Mouse (Mus musculus) heart, embryonic 15.5 days (tissue): ENCODE results near the gene Mrpl46. TPM values are rescaled to one million over a fixed set of nuclear protein-coding genes. Genes with fewer than 3 reads are reported as not detected.

Experiments used
- ATAC-seq: fragments of 200-750 bp; cut with Nextera tagmentation; replicated peaks from 2 replicates; pipeline ENCODE4 v1.8.0; 2017; ENCODE audit warnings: low read depth, moderate TSS enrichment; ENCODE audit not compliant: insufficient number of reproducible peaks, insufficient read depth, low FRiP score
- H3K27ac ChIP-seq: fragments of 300-500 bp; sonication (generic); 2 replicates; pipeline ENCODE4 v1.5.1; 2015; ENCODE audit warnings: mild to moderate bottlenecking, inconsistent platforms
- H3K27me3 ChIP-seq: fragments of 300-500 bp; sonication (generic); 2 replicates; pipeline ENCODE4 v1.6.1; 2015; ENCODE audit warnings: inconsistent platforms
- H3K36me3 ChIP-seq: fragments of 300-500 bp; sonication (generic); 2 replicates; pipeline ENCODE4 v1.6.1; 2015; ENCODE audit warnings: mild to moderate bottlenecking, inconsistent platforms
- H3K4me1 ChIP-seq: fragments of 300-500 bp; sonication (generic); replicated peaks from 2 replicates; pipeline ENCODE4 v1.6.1; 2015; ENCODE audit warnings: inconsistent platforms
- H3K4me2 ChIP-seq: fragments of 300-500 bp; sonication (generic); 2 replicates; pipeline ENCODE4 v1.6.1; 2015; ENCODE audit warnings: inconsistent platforms, mild to moderate bottlenecking, moderate library complexity
- H3K4me3 ChIP-seq: fragments of 300-500 bp; sonication (generic); 2 replicates; pipeline ENCODE4 v1.5.1; 2015; ENCODE audit warnings: mild to moderate bottlenecking, inconsistent platforms
- H3K9ac ChIP-seq: fragments of 300-500 bp; sonication (generic); 2 replicates; pipeline ENCODE4 v1.6.1; 2015; ENCODE audit warnings: mild to moderate bottlenecking, inconsistent platforms
- H3K9me3 ChIP-seq: fragments of 300-500 bp; sonication (generic); replicated peaks from 2 replicates; pipeline ENCODE4 v1.6.1; 2016; ENCODE audit warnings: inconsistent platforms
- WGBS: fragments of 180-500 bp; shearing (Covaris S2); methylation state at CpG from one replicate; pipeline ENCODE4 v1.1.7; 2015; ENCODE audit warnings: mixed read lengths; 5-methylcytosine and 5-hydroxymethylcytosine counted together
- polyA plus RNA-seq: library from polyadenylated mRNA; unstranded; fragments of >200 nt; fragmentation: Nextera tagmentation; extraction: Ambion mirVana; gene quantifications from 2 replicates; pipeline ENCODE4 v1.2.1, GENCODE M21; 2015

Mrpl46 gene
- polyA plus RNA-seq, 1 experiment from 2014 or later, result 56.4 TPM

DNA sequence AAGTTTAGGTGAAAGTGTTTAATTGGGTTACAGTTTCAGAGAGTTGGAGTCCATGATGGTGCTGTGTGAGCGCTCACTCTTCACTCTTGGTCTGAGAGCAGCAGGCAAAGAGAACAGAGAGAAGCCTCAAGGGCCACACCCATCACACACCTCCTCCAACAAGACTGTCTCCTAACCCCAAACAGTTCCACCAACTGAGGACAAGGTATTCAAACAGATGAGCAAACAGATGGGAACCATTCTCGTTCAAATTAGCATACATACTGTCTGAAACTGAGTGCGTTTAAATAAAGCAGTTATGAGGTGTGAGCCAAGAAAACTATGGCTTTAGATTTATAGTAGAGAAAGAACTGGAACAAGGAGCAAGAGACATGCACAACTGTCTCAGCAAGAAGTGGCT, 13.3 kb upstream of the Mrpl46 start:
- WGBS, result 83% methylated on average over 3 of the region's 3 CpGs
- peaks cover 12% of the 10 kb centered on the region for H3K36me3 ChIP-seq
- H3K4me3 ChIP-seq, result no peak overlapping the region
- no peaks in the 10 kb centered on the region for H3K9me3 ChIP-seq
- H3K27ac ChIP-seq, result no peak overlapping the region
- H3K9ac ChIP-seq, result no peak overlapping the region
- no peak for ATAC-seq
- H3K4me1 ChIP-seq, result peaks cover 21% of the 10 kb centered on the region
- no peak overlapping the region for H3K4me2 ChIP-seq
- H3K27me3 ChIP-seq, result peaks cover 26% of the 10 kb centered on the region

GRCm38 (mm10) chr7:78794571-78795092, 11.3 kb upstream of the Mrpl46 start:
- peak overlapping the region; percentile 54 for H3K27ac ChIP-seq
- 33% methylated on average over 6 of the region's 6 CpGs for WGBS

GRCm38 (mm10) chr7:78793895-78794570, 10.7 kb upstream of the Mrpl46 start:
- peaks cover 21% of the 10 kb centered on the region for H3K4me1 ChIP-seq
- peaks cover 19% of the 10 kb centered on the region for H3K27me3 ChIP-seq
- 73% methylated on average over 13 of the region's 13 CpGs for WGBS
- H3K9me3 ChIP-seq, result no peaks in the 10 kb centered on the region
- peak overlapping the region; percentile 54 for H3K27ac ChIP-seq
- no peak; the same call in 1 of the 2 replicates for ATAC-seq
- H3K4me2 ChIP-seq, result no peak overlapping the region
- H3K4me3 ChIP-seq, result no peak overlapping the region
- peaks cover 25% of the 10 kb centered on the region for H3K36me3 ChIP-seq
- H3K9ac ChIP-seq, result no peak overlapping the region

More at GRCm38 (mm10) chr7:78794571-78795092, 11.3 kb upstream of the Mrpl46 start:
- no peak overlapping the region for H3K4me2 ChIP-seq
- peaks cover 21% of the 10 kb centered on the region for H3K4me1 ChIP-seq
- peaks cover 19% of the 10 kb centered on the region for H3K36me3 ChIP-seq
- H3K9me3 ChIP-seq, result no peaks in the 10 kb centered on the region
- no peak overlapping the region for H3K9ac ChIP-seq
- ATAC-seq, result peak; percentile 51
- peaks cover 20% of the 10 kb centered on the region for H3K27me3 ChIP-seq
- H3K4me3 ChIP-seq, result no peak overlapping the region

DNA sequence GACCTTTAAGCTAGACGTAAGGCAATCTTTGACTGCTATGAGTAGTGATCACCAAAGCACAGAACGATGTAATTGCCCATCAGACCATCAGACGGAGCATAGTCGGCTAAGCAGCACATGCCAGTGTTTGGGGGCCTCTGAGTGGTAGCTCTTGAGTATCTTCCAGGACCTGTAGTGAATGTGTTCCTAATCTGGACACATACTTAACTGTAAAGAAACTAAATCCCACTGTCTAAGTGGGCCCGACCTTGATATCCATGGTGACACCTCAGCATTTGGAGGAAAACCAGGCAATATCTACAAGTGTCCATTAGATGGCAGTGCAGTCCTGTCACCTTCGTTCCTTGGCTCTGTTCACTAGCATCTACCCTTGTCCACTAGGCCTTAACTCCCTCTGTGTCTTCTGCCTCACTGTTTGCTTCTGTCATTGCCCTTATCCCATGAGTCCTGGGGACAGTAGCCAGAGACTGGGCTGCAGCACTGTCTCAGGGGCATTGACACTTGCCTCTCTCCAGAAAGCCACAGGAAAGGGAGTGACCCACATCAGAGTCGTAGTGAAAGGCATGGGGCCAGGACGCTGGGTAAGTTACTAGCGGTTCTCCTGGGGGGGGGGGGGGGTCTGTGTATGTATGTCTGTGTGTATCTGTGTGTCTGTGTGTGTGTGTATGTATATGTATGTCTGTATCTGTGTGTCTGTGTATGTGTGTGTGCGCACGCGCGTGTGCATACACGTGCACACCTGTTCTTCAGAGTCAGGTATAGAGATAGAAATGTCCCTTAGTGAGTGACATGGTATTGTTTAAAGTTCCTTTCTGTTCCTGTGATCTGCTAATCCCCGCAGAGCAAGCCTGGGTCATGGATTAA, 8.3 kb upstream of the Mrpl46 start:
- Histone ChIP-seq H3K4me1 (peaks cover 21% of the 10 kb centered on the region), H3K4me2 (no peak overlapping the region), H3K27me3 (peaks cover 3% of the 10 kb centered on the region), H3K9ac (no peak overlapping the region), H3K9me3 (no peaks in the 10 kb centered on the region), H3K27ac (no peak overlapping the region), H3K36me3 (peaks cover 33% of the 10 kb centered on the region), H3K4me3 (no peak overlapping the region)
- 78% methylated on average over 15 of the region's 15 CpGs for WGBS
- no peak for ATAC-seq

DNA sequence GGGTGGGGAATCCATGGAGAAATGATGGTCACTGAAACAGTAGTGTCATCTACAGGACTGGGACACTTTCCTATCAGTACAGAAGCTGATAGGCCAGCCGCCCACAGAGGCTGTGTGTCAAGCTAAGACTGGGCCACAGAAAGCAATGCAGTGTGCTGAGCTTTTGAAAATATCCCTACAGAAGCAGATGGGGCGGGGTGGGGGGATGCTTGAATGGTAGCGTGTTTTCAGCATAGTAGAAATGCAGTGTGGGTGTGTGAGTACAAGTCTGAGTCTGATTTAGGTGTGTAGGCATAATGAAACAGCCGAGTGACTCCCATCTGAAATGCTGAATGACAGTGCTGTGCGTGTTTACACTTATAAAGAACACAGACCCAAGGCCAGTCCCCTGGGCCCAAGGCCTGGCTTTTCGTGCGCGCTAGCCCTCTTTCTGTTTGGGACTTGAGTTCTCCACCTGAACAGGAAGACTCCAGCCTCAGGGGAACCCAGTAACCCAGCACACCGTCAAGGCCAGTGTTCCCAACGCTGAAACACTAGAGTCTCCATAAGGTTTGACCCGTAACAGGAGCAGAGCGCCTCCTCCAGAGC, 4.6 kb upstream of the Mrpl46 start:
- Histone ChIP-seq H3K27ac (no peak overlapping the region), H3K4me2 (no peak overlapping the region), H3K4me1 (peaks cover 8% of the 10 kb centered on the region), H3K36me3 (peaks cover 30% of the 10 kb centered on the region), H3K9ac (no peak overlapping the region), H3K4me3 (no peak overlapping the region), H3K9me3 (no peaks in the 10 kb centered on the region), H3K27me3 (peaks cover 3% of the 10 kb centered on the region)
- no peak for ATAC-seq
- WGBS, result 86% methylated on average over 12 of the region's 12 CpGs

DNA sequence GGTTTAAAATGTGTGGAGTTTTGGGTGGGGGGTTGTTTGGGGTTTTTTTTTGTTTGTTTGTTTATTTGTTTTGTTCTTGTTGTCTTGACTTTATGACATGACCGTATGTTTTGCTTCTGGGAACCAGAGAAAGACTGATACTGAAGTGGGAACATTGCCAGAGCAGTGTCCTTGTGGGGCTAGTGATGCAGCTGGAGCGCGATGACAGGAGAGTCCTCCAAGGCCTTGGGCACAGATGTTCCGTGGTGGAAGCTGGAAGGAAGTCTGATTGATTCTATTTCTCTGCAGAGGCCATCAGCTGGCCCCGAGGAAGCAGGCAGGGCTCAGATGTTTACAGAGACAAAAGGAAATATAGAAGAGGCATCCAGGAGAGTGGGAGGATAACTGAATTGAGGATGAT, 2.6 kb upstream of the Mrpl46 start:
- Histone ChIP-seq H3K9me3 (no peaks in the 10 kb centered on the region), H3K4me3 (no peak overlapping the region), H3K4me2 (no peak overlapping the region), H3K36me3 (peaks cover 19% of the 10 kb centered on the region), H3K27ac (no peak overlapping the region), H3K9ac (no peak overlapping the region), H3K27me3 (no peaks in the 10 kb centered on the region), H3K4me1 (peaks cover 18% of the 10 kb centered on the region)
- 67% methylated on average over 5 of the region's 5 CpGs for WGBS
- no peak for ATAC-seq

DNA sequence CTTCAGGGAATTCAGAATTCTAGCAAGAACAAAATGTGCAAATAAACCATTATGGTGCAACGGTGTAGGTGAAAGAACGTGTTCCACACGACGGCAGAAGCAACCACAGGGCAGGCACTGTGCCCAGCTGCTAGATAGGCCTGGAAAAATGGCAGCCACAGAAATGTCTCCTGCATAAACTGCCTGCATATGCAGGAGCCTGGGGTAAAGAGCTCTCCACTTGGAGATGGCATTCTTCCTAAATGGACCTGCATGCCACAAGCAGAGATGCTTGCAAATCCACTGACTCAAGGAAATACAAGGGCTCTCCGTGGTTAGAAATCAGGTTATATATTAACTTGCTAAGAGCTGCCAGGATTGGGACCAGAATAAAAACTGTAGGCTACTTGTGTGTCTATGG, 4.6 kb downstream of the Mrpl46 start:
- no peak overlapping the region for H3K27ac ChIP-seq
- H3K9me3 ChIP-seq, result no peaks in the 10 kb centered on the region
- no peak overlapping the region for H3K4me3 ChIP-seq
- ATAC-seq, result no peak
- H3K4me1 ChIP-seq, result peaks cover 13% of the 10 kb centered on the region
- no peak overlapping the region for H3K9ac ChIP-seq
- 91% methylated on average over 5 of the region's 5 CpGs for WGBS
- no peak overlapping the region for H3K4me2 ChIP-seq
- H3K36me3 ChIP-seq, result peaks cover 50% of the 10 kb centered on the region
- no peaks in the 10 kb centered on the region for H3K27me3 ChIP-seq

DNA sequence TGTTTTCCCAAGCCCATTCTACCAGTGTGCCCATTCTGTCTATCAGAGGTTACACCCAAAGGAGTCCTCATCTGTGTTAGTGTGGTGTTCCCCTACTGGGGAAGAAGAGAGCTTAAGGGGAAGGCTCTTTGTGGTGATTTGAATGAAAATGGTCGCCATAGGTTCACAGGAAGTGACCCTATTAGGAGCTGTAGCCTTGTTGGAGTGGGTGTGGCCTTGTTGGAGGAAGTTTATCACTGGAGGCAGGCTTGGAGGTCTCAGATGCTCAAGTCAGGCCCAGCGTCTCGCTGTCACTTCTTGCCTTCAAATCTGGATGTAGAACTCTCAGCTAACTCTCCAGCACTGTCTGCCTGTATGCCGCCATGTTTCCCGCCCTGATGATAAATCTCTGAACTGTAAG, 12.4 kb downstream of the Mrpl46 start:
- H3K4me1 ChIP-seq, result 0 out of 2 replicates have a peak, but pooled peaks cover 2% of the 10 kb centered on the region
- peaks cover 22% of the 10 kb centered on the region for H3K36me3 ChIP-seq
- no peaks in the 10 kb centered on the region for H3K27me3 ChIP-seq
- no peak for ATAC-seq
- no peak overlapping the region for H3K4me3 ChIP-seq
- H3K4me2 ChIP-seq, result no peak overlapping the region
- H3K9me3 ChIP-seq, result no peaks in the 10 kb centered on the region
- H3K9ac ChIP-seq, result no peak overlapping the region
- 82% methylated on average over 5 of the region's 5 CpGs for WGBS
- H3K27ac ChIP-seq, result no peak overlapping the region

GRCm38 (mm10) chr7:78769075-78769652, 14.2 kb downstream of the Mrpl46 start:
- Histone ChIP-seq H3K4me1 (0 out of 2 replicates have a peak, but pooled peaks cover 2% of the 10 kb centered on the region), H3K9ac (no peak overlapping the region), H3K27me3 (no peaks in the 10 kb centered on the region), H3K4me3 (no peak overlapping the region), H3K9me3 (no peaks in the 10 kb centered on the region), H3K4me2 (no peak overlapping the region), H3K27ac (no peak overlapping the region), H3K36me3 (peaks cover 10% of the 10 kb centered on the region)
- ATAC-seq, result no peak
- WGBS, result 39% methylated on average over 7 of the region's 7 CpGs

DNA sequence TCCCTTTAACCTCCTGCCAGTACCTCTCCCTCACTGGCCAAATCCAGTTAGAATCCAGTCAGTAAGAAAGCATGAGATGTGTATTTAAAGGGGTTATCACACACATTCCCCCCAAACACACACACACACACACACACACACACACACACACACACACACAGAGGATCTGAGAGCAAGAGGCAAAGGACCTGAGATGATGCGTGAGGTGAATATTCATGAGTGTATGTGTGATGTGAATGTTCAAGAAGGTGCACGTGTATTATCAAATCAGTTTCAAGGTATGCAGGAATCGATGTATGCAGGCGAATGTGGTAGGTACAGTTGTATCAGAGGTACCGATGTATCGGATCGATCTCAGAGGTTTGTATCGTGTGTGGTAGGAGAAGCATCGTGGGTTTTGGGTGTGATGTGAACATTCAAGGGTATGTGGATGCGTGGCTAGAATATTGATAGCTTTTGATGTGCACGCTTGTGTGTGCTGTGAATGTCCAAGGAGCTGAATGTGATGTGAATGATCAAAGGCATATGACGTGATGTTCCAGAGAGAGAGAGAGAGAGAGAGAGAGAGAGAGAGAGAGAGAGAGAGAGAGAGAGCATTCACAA, 15.3 kb downstream of the Mrpl46 start:
- ATAC-seq, result no peak
- 0 out of 2 replicates have a peak, but pooled peaks cover under 1% of the 10 kb centered on the region for H3K36me3 ChIP-seq
- H3K4me2 ChIP-seq, result no peak overlapping the region
- no peaks in the 10 kb centered on the region for H3K9me3 ChIP-seq
- no peaks in the 10 kb centered on the region for H3K27me3 ChIP-seq
- H3K4me3 ChIP-seq, result no peak overlapping the region
- 86% methylated on average over 12 of the region's 12 CpGs for WGBS
- H3K27ac ChIP-seq, result no peak overlapping the region
- no peak overlapping the region for H3K9ac ChIP-seq
- 0 out of 2 replicates have a peak, but pooled peaks cover 2% of the 10 kb centered on the region for H3K4me1 ChIP-seq
